Mouse (Mus musculus) thymus, adult 2 months (tissue): ENCODE results near the gene Inip. TPM values are rescaled to one million over a fixed set of nuclear protein-coding genes. Genes with fewer than 3 reads are reported as not detected.

ENCODE experiments used
- DNase-seq: peaks from one replicate; pipeline ENCODE4 v3.0.0; 2021
- H3K27ac ChIP-seq: fragments of 200-500 bp; 2 replicates; pipeline ENCODE4 v1.5.1; 2012; ENCODE audit warnings: low read length, control low read depth; ENCODE audit not compliant: control insufficient read depth, insufficient read depth
- H3K27me3 ChIP-seq: fragments of 200-500 bp; 2 replicates; pipeline ENCODE4 v1.6.1; 2012; ENCODE audit warnings: mild to moderate bottlenecking, low read length, moderate library complexity, mixed read lengths; ENCODE audit not compliant: control insufficient read depth, insufficient read depth
- H3K36me3 ChIP-seq: fragments of 200-500 bp; 2 replicates; pipeline ENCODE4 v1.6.1; 2012; ENCODE audit warnings: mild to moderate bottlenecking, low read length, moderate library complexity; ENCODE audit not compliant: control insufficient read depth, insufficient read depth
- H3K4me1 ChIP-seq: fragments of 200-500 bp; replicated peaks from 2 replicates; pipeline ENCODE4 v1.6.1; 2012; ENCODE audit warnings: low read length; ENCODE audit not compliant: control insufficient read depth, insufficient read depth
- H3K4me3 ChIP-seq: fragments of 200-500 bp; 2 replicates; pipeline ENCODE4 v1.5.1; 2012; ENCODE audit warnings: mild to moderate bottlenecking, low read length, control low read depth, moderate library complexity; ENCODE audit not compliant: control insufficient read depth, insufficient read depth
- CTCF ChIP-seq: fragments of 200-500 bp; IDR thresholded peaks from 2 replicates; pipeline ENCODE4 v1.5.1; 2012; ENCODE audit warnings: mild to moderate bottlenecking, control low read depth, low read length, moderate library complexity, borderline replicate concordance; ENCODE audit not compliant: control insufficient read depth, poor library complexity, insufficient read depth; ENCODE audit errors: extremely low read depth
- POLR2A ChIP-seq: fragments of 200-500 bp; IDR thresholded peaks from 2 replicates; pipeline ENCODE4 v1.6.1; 2012; ENCODE audit warnings: mild to moderate bottlenecking, low read length, control low read depth, moderate library complexity; ENCODE audit not compliant: control insufficient read depth, poor library complexity, insufficient read depth; ENCODE audit errors: extremely low read depth
- WGBS: fragments of 180-500 bp; shearing (Covaris S2); methylation state at CpG from one replicate; pipeline ENCODE4 v1.1.7; 2018; 5-methylcytosine and 5-hydroxymethylcytosine counted together
- polyA plus RNA-seq: library from polyadenylated mRNA; depleted of rRNA; stranded (reverse); fragments of >200 nt; gene quantifications from 2 replicates; pipeline ENCODE4 v1.2.3, GENCODE M21; 2012; rRNA removed

The Inip gene
- polyA plus RNA-seq, 1 experiment, result 26.7 TPM

GRCm38 (mm10) chr4:59726501-59726900 lies 74.9 kb downstream of the Inip start:
- no peaks in the 10 kb centered on the region for H3K27me3 ChIP-seq
- TF ChIP-seq CTCF (no peak), POLR2A (no peak)
- whole genome bisulfite sequencing, result 63% methylated on average over 12 of the region's 12 CpGs
- H3K27ac ChIP-seq, result peak overlapping the region; percentile 24; the same call in 1 of the 2 replicates
- peaks cover 2% of the 10 kb centered on the region; the same call in 1 of the 2 replicates for H3K4me1 ChIP-seq
- H3K36me3 ChIP-seq, result no peaks in the 10 kb centered on the region
- H3K4me3 ChIP-seq, result no peak overlapping the region
- peak; percentile 21 for DNase-seq

- Histone ChIP-seq H3K4me3 (no peak overlapping the region), H3K4me1 (peaks cover 2% of the 10 kb centered on the region; the same call in 1 of the 2 replicates), H3K27ac (no peak overlapping the region), H3K36me3 (no peaks in the 10 kb centered on the region), H3K27me3 (no peaks in the 10 kb centered on the region)
- DNase-seq, result no peak
- TF ChIP-seq POLR2A, result no peak
- TF ChIP-seq CTCF, result no peak
- 94% methylated on average over 4 of the region's 4 CpGs for WGBS
Observed at GRCm38 (mm10) chr4:59725579-59725978, 75.8 kb downstream of the Inip start.

- Histone ChIP-seq H3K27ac (no peak overlapping the region), H3K36me3 (no peaks in the 10 kb centered on the region), H3K27me3 (no peaks in the 10 kb centered on the region), H3K4me3 (no peak overlapping the region), H3K4me1 (peaks cover 2% of the 10 kb centered on the region; the same call in 1 of the 2 replicates)
- no peak for DNase-seq
- 95% methylated on average over 3 of the region's 3 CpGs for WGBS
- no peak for TF ChIP-seq POLR2A
- TF ChIP-seq CTCF, result no peak
Observed at GRCm38 (mm10) chr4:59721811-59722210, 79.6 kb downstream of the Inip start.

Other genes starting within 250 kb of the Inip start
- 14.3 and 22.2 TPM in 2 replicates for gene Hsdl2, start 220.0 kb downstream of the Inip start, polyA plus RNA-seq
- 12.4 and 14.8 TPM in 2 replicates for gene E130308A19Rik, start 175.4 kb downstream of the Inip start, polyA plus RNA-seq
- 6.1 and 7.8 TPM in 2 replicates for gene Snx30, start 4.3 kb upstream of the Inip start, polyA plus RNA-seq
- gene Slc46a2, start 113.5 kb upstream of the Inip start, polyA plus RNA-seq, result 19.4 and 28.3 TPM in 2 replicates
- gene Mup4, start 159.1 kb upstream of the Inip start, polyA plus RNA-seq, result not detected in 2 replicates
- not detected in 2 replicates for gene Mup6, start 162.7 kb upstream of the Inip start, polyA plus RNA-seq